Mouse (Mus musculus) heart, embryonic 14.5 days (tissue): ENCODE data around the gene Itgb7. TPM values are rescaled to one million over a fixed set of nuclear protein-coding genes. Genes with fewer than 3 reads are reported as not detected.

Source experiments
- ATAC-seq: fragments of 200-750 bp; cut with Nextera tagmentation; 2 replicates; pipeline ENCODE4 v1.8.0; 2017; ENCODE audit warnings: low read depth, moderate TSS enrichment; ENCODE audit not compliant: insufficient number of reproducible peaks, insufficient read depth, low FRiP score
- H3K27ac ChIP-seq, 2 experiments: fragments of 200-500 bp in 1 of 2; fragments of 300-500 bp in 1 of 2; sonication (generic) in 1 of 2; replicated peaks in 1 of 2; 2 replicates each; pipeline ENCODE4 v1.5.1; 2012 to 2014; ENCODE audit warnings: low read depth in 2 of 2, low read length in 2 of 2, control low read depth in 1 of 2, mild to moderate bottlenecking in 1 of 2, mixed read lengths in 1 of 2; ENCODE audit not compliant: control insufficient read depth in 1 of 2, insufficient read depth in 1 of 2
- H3K27me3 ChIP-seq: fragments of 300-500 bp; sonication (generic); 2 replicates; pipeline ENCODE4 v1.6.1; 2014; ENCODE audit warnings: mild to moderate bottlenecking, low read length, control low read depth; ENCODE audit not compliant: control insufficient read depth, insufficient read depth
- H3K36me3 ChIP-seq: fragments of 300-500 bp; sonication (generic); 2 replicates; pipeline ENCODE4 v1.6.1; 2014; ENCODE audit warnings: mild to moderate bottlenecking, control low read depth, low read length, mixed read lengths; ENCODE audit not compliant: control insufficient read depth, insufficient read depth
- H3K4me1 ChIP-seq, 2 experiments: fragments of 200-500 bp in 1 of 2; fragments of 300-500 bp in 1 of 2; sonication (generic) in 1 of 2; 2 replicates each; pipeline ENCODE4 v1.6.1; 2012 to 2014; ENCODE audit warnings: low read length in 2 of 2, control low read depth in 1 of 2, mixed read lengths in 1 of 2; ENCODE audit not compliant: control insufficient read depth in 2 of 2, insufficient read depth in 2 of 2
- H3K4me2 ChIP-seq: fragments of 300-500 bp; sonication (generic); 2 replicates; pipeline ENCODE4 v1.6.1; 2014; ENCODE audit warnings: mild to moderate bottlenecking, low read length
- H3K4me3 ChIP-seq, 2 experiments: fragments of 200-500 bp in 1 of 2; fragments of 300-500 bp in 1 of 2; sonication (generic) in 1 of 2; 2 replicates each; pipeline ENCODE4 v1.5.1; 2012 to 2014; ENCODE audit warnings: low read length in 2 of 2, mild to moderate bottlenecking in 2 of 2, control low read depth in 1 of 2, low read depth in 1 of 2, moderate library complexity in 1 of 2; ENCODE audit not compliant: control insufficient read depth in 1 of 2, insufficient read depth in 1 of 2
- H3K9ac ChIP-seq: fragments of 300-500 bp; sonication (generic); 2 replicates; pipeline ENCODE4 v1.6.1; 2014; ENCODE audit warnings: mild to moderate bottlenecking, low read length
- H3K9me3 ChIP-seq: fragments of 300-500 bp; sonication (generic); 2 replicates; pipeline ENCODE4 v1.6.1; 2016; ENCODE audit warnings: low read length, control low read depth; ENCODE audit not compliant: control insufficient read depth
- WGBS: fragments of 180-500 bp; shearing (Covaris S2); extraction: QIAGEN DNeasy Blood & Tissue Kit; methylation state at CpG from one replicate; pipeline ENCODE4 v1.1.7; 2014; 5-methylcytosine and 5-hydroxymethylcytosine counted together
- polyA plus RNA-seq: library from polyadenylated mRNA; unstranded; fragments of >200 nt; fragmentation: Nextera tagmentation; extraction: Ambion mirVana; gene quantifications from 2 replicates; pipeline ENCODE4 v1.2.1, GENCODE M21; 2014

The Itgb7 gene
- polyA plus RNA-seq, 1 experiment from 2014 or later = 1.4 TPM

- no peak overlapping the region for H3K4me3 ChIP-seq
- H3K9ac ChIP-seq = no peak overlapping the region
- no peak overlapping the region for H3K27ac ChIP-seq
- no peaks in the 10 kb centered on the region for H3K9me3 ChIP-seq
- 86% methylated on average over 3 of the region's 3 CpGs for WGBS
- H3K4me1 ChIP-seq = peaks cover 11 to 26% of the 10 kb centered on the region in 2 experiments
- H3K27me3 ChIP-seq = no peaks in the 10 kb centered on the region
- no peak for ATAC-seq
- H3K4me2 ChIP-seq = no peak overlapping the region
- H3K36me3 ChIP-seq = peaks cover 75% of the 10 kb centered on the region
These were observed 24.4 kb downstream of the Itgb7 start for GRCm38 (mm10) chr15:102207351-102207750.

- H3K27ac ChIP-seq = 0 out of 4 replicates have a peak overlapping the region, but pooled peaks of 1 of the 2 experiments have one; percentile 30
- H3K27me3 ChIP-seq = no peaks in the 10 kb centered on the region
- H3K4me2 ChIP-seq = peak overlapping the region; percentile 67
- peak overlapping the region; percentile 91 for H3K9ac ChIP-seq
- H3K4me1 ChIP-seq = peaks cover 11 to 30% of the 10 kb centered on the region in 2 experiments
- H3K4me3 ChIP-seq = no peak overlapping the region
- no peak for ATAC-seq
- peaks cover 62% of the 10 kb centered on the region for H3K36me3 ChIP-seq
- H3K9me3 ChIP-seq = no peaks in the 10 kb centered on the region
- 32% methylated on average over 8 of the region's 8 CpGs for WGBS
These were observed 26.0 kb downstream of the Itgb7 start for GRCm38 (mm10) chr15:102205779-102206178.

- peaks cover 11 to 30% of the 10 kb centered on the region in 2 experiments for H3K4me1 ChIP-seq
- H3K4me3 ChIP-seq = peak within 1 kb of the TSS; percentile 89 to 95
- no peaks in the 10 kb centered on the region for H3K27me3 ChIP-seq
- H3K36me3 ChIP-seq = peaks cover 56% of the 10 kb centered on the region
- peak within 1 kb of the TSS; percentile 67 for H3K4me2 ChIP-seq
- peak within 1 kb of the TSS; percentile 95 to 99 for H3K27ac ChIP-seq
- no peaks in the 10 kb centered on the region for H3K9me3 ChIP-seq
- ATAC-seq = no peak
- 63% methylated on average over 19 of the region's 19 CpGs for WGBS
- H3K9ac ChIP-seq = peak within 1 kb of the TSS; percentile 91
These were observed 26.9 kb downstream of the Itgb7 start, which contains the start of gene Csad for GRCm38 (mm10) chr15:102204674-102205505. TSS of gene Csad (minus strand) at chr15:102204724.

DNA sequence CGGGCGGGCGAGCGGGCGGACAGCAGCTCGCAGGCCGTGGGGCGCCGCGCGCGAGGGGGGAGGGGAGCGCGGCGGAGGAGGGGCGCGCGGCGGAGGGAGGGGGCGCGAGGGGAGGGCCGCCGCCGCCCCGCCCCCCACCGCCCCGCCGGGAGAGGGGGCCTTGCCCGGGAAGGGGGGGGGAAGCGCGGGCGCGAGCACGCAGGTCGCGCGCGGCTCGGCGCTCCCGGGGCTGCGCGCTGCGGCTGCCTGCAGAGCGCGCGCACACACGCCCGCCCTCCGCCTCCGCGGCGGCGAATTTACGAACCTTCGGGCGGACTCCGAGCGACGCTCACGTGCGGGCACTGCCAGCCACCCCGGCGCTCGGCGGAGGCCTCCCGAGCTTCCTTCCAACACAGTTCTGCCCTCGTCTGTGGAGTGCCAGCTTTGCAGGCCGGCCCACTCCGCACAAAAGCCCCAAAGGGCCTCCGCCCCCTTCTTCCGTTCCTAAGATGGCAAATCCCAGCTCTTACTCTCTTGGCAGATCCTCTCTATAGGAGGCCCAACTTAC lies 27.8 kb downstream of the Itgb7 start:
- WGBS = under 1% methylated on average over 36 of the region's 72 CpGs
- H3K9ac ChIP-seq = peak overlapping the region; percentile 91
- H3K9me3 ChIP-seq = no peaks in the 10 kb centered on the region
- peak; percentile 16 for ATAC-seq
- H3K36me3 ChIP-seq = peaks cover 47% of the 10 kb centered on the region
- peaks cover 11 to 30% of the 10 kb centered on the region in 2 experiments for H3K4me1 ChIP-seq
- peak overlapping the region; percentile 67 for H3K4me2 ChIP-seq
- H3K4me3 ChIP-seq = peak overlapping the region; percentile 89 to 95
- peak overlapping the region; percentile 95 to 99 for H3K27ac ChIP-seq
- H3K27me3 ChIP-seq = no peaks in the 10 kb centered on the region

DNA sequence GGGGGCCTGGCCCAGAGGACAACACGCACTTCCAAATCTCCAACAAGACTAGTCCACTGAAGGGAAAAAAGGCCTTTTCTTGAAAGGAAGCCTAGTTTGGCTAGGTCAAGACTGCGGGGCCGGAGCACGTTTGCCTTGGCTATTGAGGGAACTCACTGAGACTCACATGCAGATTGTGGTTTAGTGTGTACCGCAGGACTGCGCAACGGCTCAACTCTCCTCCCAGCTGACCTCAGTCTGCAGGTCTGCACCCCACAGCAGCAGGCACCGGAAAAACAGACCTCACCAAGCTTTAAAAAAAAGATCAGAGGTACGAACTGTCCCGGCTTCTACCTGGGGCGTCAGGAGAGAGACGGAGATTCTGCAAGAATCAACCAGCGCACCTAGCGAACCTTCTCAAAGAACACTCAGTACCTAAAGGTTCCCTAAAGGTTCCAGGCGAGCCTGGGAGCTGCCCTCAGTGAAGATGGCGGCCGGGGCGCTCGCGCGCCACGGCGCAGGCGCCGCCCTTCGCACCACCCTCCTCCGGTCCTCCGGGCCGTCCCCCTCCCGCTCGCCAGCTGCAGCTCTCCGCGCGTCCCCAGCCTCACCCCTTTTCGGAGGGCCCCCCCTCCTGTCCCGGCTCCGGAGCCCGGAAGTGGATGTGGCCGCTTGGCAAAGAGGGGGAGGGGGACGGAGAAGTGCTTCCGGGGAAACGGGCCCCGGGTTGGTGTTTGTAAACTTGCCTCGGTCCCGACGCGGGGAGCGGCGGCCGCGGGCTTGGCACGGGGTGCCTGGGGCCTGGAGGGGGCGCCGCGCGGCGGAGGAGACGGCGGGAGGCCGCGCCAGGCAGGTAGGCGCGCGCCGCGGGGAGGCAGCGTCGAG lies 28.5 kb downstream of the Itgb7 start, which contains the start of gene Zfp740:
Gene Zfp740 (plus strand): TSS at position 279 of the 864 bp plus-strand sequence.
- Histone ChIP-seq H3K27me3 (no peaks in the 10 kb centered on the region), H3K27ac (peak within 1 kb of the TSS; percentile 95 to 99), H3K4me2 (peak within 1 kb of the TSS; percentile 67), H3K4me1 (peaks cover 11 to 30% of the 10 kb centered on the region in 2 experiments), H3K4me3 (peak within 1 kb of the TSS; percentile 89 to 95), H3K9me3 (no peaks in the 10 kb centered on the region), H3K9ac (peak within 1 kb of the TSS; percentile 91), H3K36me3 (peaks cover 40% of the 10 kb centered on the region)
- ATAC-seq = peak; percentile 96
- WGBS = under 1% methylated on average over 40 of the region's 68 CpGs

DNA sequence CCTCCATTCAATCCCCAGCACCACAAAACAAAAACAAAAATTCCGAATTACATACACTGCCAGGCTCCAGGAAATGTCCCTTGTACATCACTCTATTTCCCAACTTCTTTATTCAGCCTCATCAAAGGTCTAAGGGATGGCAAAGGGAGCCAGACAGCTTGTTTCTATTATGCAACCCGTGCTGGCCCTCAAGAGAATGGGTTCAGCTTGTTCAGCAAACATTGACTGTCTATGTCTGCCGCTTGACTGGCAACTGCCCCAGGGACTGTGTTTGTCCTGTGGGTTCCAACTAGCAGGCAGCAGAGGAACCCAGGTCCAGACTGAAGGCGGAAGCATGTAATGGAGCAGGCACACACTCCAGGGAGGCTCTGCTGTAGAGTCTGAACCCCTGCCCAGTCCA lies 32.9 kb downstream of the Itgb7 start:
- no peak overlapping the region for H3K27ac ChIP-seq
- H3K9me3 ChIP-seq = no peaks in the 10 kb centered on the region
- no peak for ATAC-seq
- 88% methylated on average over 4 of the region's 4 CpGs for WGBS
- H3K36me3 ChIP-seq = peaks cover 3% of the 10 kb centered on the region; the same call in 1 of the 2 replicates
- peaks cover 0 to 9% of the 10 kb centered on the region in 2 experiments; a peak in 2 of 4 replicates for H3K4me1 ChIP-seq
- H3K4me3 ChIP-seq = no peak overlapping the region
- H3K4me2 ChIP-seq = no peak overlapping the region
- no peak overlapping the region for H3K9ac ChIP-seq
- no peaks in the 10 kb centered on the region for H3K27me3 ChIP-seq

DNA sequence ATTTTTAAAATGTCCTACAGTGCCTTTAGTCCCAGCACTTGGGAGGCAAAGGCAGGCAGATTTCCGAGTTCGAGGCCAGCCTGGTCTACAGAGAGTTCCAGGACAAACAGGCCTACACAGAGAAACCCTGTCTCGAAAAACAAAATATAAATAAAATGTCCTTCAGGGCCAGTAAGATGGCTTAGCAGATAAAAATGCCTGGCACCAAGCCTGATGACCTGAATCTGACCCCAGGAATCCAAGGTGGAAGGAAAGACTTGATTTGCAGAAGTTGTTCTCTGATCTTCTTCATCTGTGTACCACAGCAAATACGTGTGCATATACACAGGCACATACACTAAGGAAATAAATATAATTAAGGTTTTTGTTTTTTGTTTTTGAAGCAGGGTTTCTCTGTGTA lies 36.4 kb downstream of the Itgb7 start:
- ATAC-seq = no peak
- Histone ChIP-seq H3K36me3 (no peaks in the 10 kb centered on the region; the same call in 1 of the 2 replicates), H3K27ac (no peak overlapping the region), H3K4me2 (no peak overlapping the region), H3K9ac (no peak overlapping the region), H3K4me1 (peaks cover 0 to 2% of the 10 kb centered on the region in 2 experiments; a peak in 1 of 4 replicates), H3K9me3 (no peaks in the 10 kb centered on the region), H3K27me3 (no peaks in the 10 kb centered on the region), H3K4me3 (no peak overlapping the region)
- WGBS = 74% methylated on average over 4 of the region's 4 CpGs
